Mouse (Mus musculus) forebrain, embryonic 11.5 days (tissue): ENCODE measurements around the gene Slc22a3. TPM values are rescaled to one million over a fixed set of nuclear protein-coding genes. Genes with fewer than 3 reads are reported as not detected.

Experiments used
- ATAC-seq: fragments of 200-750 bp; cut with Nextera tagmentation; replicated peaks from 2 replicates; pipeline ENCODE4 v1.8.0; 2017; ENCODE audit warnings: moderate TSS enrichment; ENCODE audit not compliant: low FRiP score
- DNase-seq: peaks from one replicate; pipeline ENCODE4 v3.0.0-alpha.2; 2017; ENCODE audit warnings: low spot score
- H3K27ac ChIP-seq: fragments of 300-500 bp; sonication (generic); 2 replicates; pipeline ENCODE4 v1.5.1; 2014; ENCODE audit warnings: low read depth, low read length
- H3K27me3 ChIP-seq: fragments of 300-500 bp; sonication (generic); 2 replicates; pipeline ENCODE4 v1.6.1; 2014; ENCODE audit warnings: mild to moderate bottlenecking, low read length, mixed read lengths; ENCODE audit not compliant: control insufficient read depth, insufficient read depth
- H3K36me3 ChIP-seq: fragments of 300-500 bp; sonication (generic); 2 replicates; pipeline ENCODE4 v1.6.1; 2014; ENCODE audit warnings: mild to moderate bottlenecking, low read length, moderate library complexity, mixed read lengths; ENCODE audit not compliant: control insufficient read depth, insufficient read depth
- H3K4me1 ChIP-seq: fragments of 300-500 bp; sonication (generic); replicated peaks from 2 replicates; pipeline ENCODE4 v1.6.1; 2014; ENCODE audit warnings: low read length, mixed read lengths; ENCODE audit not compliant: control insufficient read depth, insufficient read depth
- H3K4me2 ChIP-seq: fragments of 300-500 bp; sonication (generic); 2 replicates; pipeline ENCODE4 v1.6.1; 2014; ENCODE audit warnings: low read depth, mild to moderate bottlenecking, low read length, moderate library complexity, mixed read lengths; ENCODE audit not compliant: severe bottlenecking
- H3K4me3 ChIP-seq: fragments of 300-500 bp; sonication (generic); 2 replicates; pipeline ENCODE4 v1.5.1; 2014; ENCODE audit warnings: low read depth, low read length
- H3K9ac ChIP-seq: fragments of 300-500 bp; sonication (generic); 2 replicates; pipeline ENCODE4 v1.6.1; 2014; ENCODE audit warnings: low read length
- H3K9me3 ChIP-seq: fragments of 300-500 bp; sonication (generic); 2 replicates; pipeline ENCODE4 v1.6.1; 2016; ENCODE audit warnings: low read length, mixed read lengths; ENCODE audit not compliant: control insufficient read depth
- WGBS: fragments of 180-500 bp; shearing (Covaris S2); extraction: QIAGEN DNeasy Blood & Tissue Kit; methylation state at CpG from one replicate; pipeline ENCODE4 v1.1.7; 2014; 5-methylcytosine and 5-hydroxymethylcytosine counted together
- polyA plus RNA-seq: library from polyadenylated mRNA; unstranded; fragments of >200 nt; fragmentation: Nextera tagmentation; extraction: Ambion mirVana; gene quantifications from 2 replicates; pipeline ENCODE4 v1.2.1, GENCODE M21; 2014

The Slc22a3 gene
- polyA plus RNA-seq, 1 experiment from 2014 or later = 0.15 TPM

- no peaks in the 10 kb centered on the region for H3K27me3 ChIP-seq
- WGBS = 65% methylated on average over 16 of the region's 16 CpGs
- no peaks in the 10 kb centered on the region for H3K36me3 ChIP-seq
- H3K4me3 ChIP-seq = no peak overlapping the region
- no peak overlapping the region for H3K9ac ChIP-seq
- H3K4me2 ChIP-seq = no peak overlapping the region
- no peak for DNase-seq
- no peaks in the 10 kb centered on the region for H3K4me1 ChIP-seq
- no peak overlapping the region for H3K27ac ChIP-seq
- no peak for ATAC-seq
- H3K9me3 ChIP-seq = no peaks in the 10 kb centered on the region
These were observed 86.5 kb downstream of the Slc22a3 start for GRCm38 (mm10) chr17:12420886-12421574.

GRCm38 (mm10) chr17:12419491-12420079, 87.9 kb downstream of the Slc22a3 start:
- WGBS = 81% methylated on average over 19 of the region's 19 CpGs
- no peak overlapping the region for H3K4me2 ChIP-seq

GRCm38 (mm10) chr17:12416250-12416895, 91.1 kb downstream of the Slc22a3 start:
- no peaks in the 10 kb centered on the region for H3K27me3 ChIP-seq
- WGBS = 51% methylated on average over 6 of the region's 6 CpGs
- H3K4me2 ChIP-seq = no peak overlapping the region
- H3K4me3 ChIP-seq = no peak overlapping the region
- no peaks in the 10 kb centered on the region for H3K9me3 ChIP-seq
- H3K36me3 ChIP-seq = no peaks in the 10 kb centered on the region
- H3K4me1 ChIP-seq = no peaks in the 10 kb centered on the region
- peak; percentile 51; the same call in 1 of the 2 replicates for ATAC-seq
- no peak overlapping the region for H3K9ac ChIP-seq
- peak; percentile 86 for DNase-seq
- H3K27ac ChIP-seq = no peak overlapping the region

More at GRCm38 (mm10) chr17:12419491-12420079, 87.9 kb downstream of the Slc22a3 start:
- no peak overlapping the region for H3K9ac ChIP-seq
- H3K4me3 ChIP-seq = no peak overlapping the region
- H3K36me3 ChIP-seq = no peaks in the 10 kb centered on the region
- no peak overlapping the region for H3K27ac ChIP-seq
- H3K9me3 ChIP-seq = no peaks in the 10 kb centered on the region
- DNase-seq = no peak
- H3K27me3 ChIP-seq = no peaks in the 10 kb centered on the region
- H3K4me1 ChIP-seq = no peaks in the 10 kb centered on the region
- ATAC-seq = no peak

GRCm38 (mm10) chr17:12415741-12416140, 91.8 kb downstream of the Slc22a3 start:
- Histone ChIP-seq H3K4me3 (no peak overlapping the region), H3K27me3 (no peaks in the 10 kb centered on the region), H3K9ac (no peak overlapping the region), H3K4me2 (no peak overlapping the region), H3K9me3 (no peaks in the 10 kb centered on the region), H3K27ac (no peak overlapping the region), H3K4me1 (no peaks in the 10 kb centered on the region), H3K36me3 (no peaks in the 10 kb centered on the region)
- no peak for ATAC-seq
- 84% methylated on average over 5 of the region's 5 CpGs for WGBS
- DNase-seq = no peak

GRCm38 (mm10) chr17:12415031-12415735, 92.3 kb downstream of the Slc22a3 start:
- H3K4me1 ChIP-seq = no peaks in the 10 kb centered on the region
- H3K9ac ChIP-seq = no peak overlapping the region
- no peak overlapping the region for H3K4me3 ChIP-seq
- DNase-seq (no peak), ATAC-seq (no peak)
- no peak overlapping the region for H3K27ac ChIP-seq
- no peaks in the 10 kb centered on the region for H3K36me3 ChIP-seq
- H3K4me2 ChIP-seq = no peak overlapping the region
- H3K27me3 ChIP-seq = no peaks in the 10 kb centered on the region
- WGBS = 49% methylated on average over 15 of the region's 15 CpGs
- no peaks in the 10 kb centered on the region for H3K9me3 ChIP-seq

- Histone ChIP-seq H3K9me3 (no peaks in the 10 kb centered on the region), H3K4me3 (no peak overlapping the region), H3K27ac (no peak overlapping the region), H3K4me1 (no peaks in the 10 kb centered on the region), H3K4me2 (no peak overlapping the region), H3K9ac (no peak overlapping the region), H3K27me3 (no peaks in the 10 kb centered on the region), H3K36me3 (no peaks in the 10 kb centered on the region)
- ATAC-seq (no peak), DNase-seq (no peak)
- 76% methylated on average over 3 of the region's 3 CpGs for WGBS
These were observed 94.6 kb downstream of the Slc22a3 start for GRCm38 (mm10) chr17:12412891-12413237.

- Histone ChIP-seq H3K4me1 (no peaks in the 10 kb centered on the region), H3K4me3 (no peak overlapping the region), H3K27ac (no peak overlapping the region), H3K4me2 (no peak overlapping the region), H3K9me3 (no peaks in the 10 kb centered on the region), H3K27me3 (no peaks in the 10 kb centered on the region), H3K36me3 (no peaks in the 10 kb centered on the region), H3K9ac (no peak overlapping the region)
- WGBS = 69% methylated on average over 10 of the region's 10 CpGs
- ATAC-seq (no peak), DNase-seq (no peak)
These were observed 95.2 kb downstream of the Slc22a3 start for GRCm38 (mm10) chr17:12412181-12412890.

GRCm38 (mm10) chr17:12409346-12409944, 98.1 kb downstream of the Slc22a3 start:
- 84% methylated on average over 11 of the region's 11 CpGs for WGBS
- Histone ChIP-seq H3K4me2 (no peak overlapping the region), H3K27ac (no peak overlapping the region), H3K4me3 (no peak overlapping the region), H3K4me1 (no peaks in the 10 kb centered on the region), H3K27me3 (no peaks in the 10 kb centered on the region), H3K36me3 (no peaks in the 10 kb centered on the region), H3K9ac (no peak overlapping the region; the same call in 1 of the 2 replicates), H3K9me3 (no peaks in the 10 kb centered on the region)
- DNase-seq (no peak), ATAC-seq (no peak)
